8 mouse cellular contexts compared by ENCODE assay signal in the genomic region with DNA sequence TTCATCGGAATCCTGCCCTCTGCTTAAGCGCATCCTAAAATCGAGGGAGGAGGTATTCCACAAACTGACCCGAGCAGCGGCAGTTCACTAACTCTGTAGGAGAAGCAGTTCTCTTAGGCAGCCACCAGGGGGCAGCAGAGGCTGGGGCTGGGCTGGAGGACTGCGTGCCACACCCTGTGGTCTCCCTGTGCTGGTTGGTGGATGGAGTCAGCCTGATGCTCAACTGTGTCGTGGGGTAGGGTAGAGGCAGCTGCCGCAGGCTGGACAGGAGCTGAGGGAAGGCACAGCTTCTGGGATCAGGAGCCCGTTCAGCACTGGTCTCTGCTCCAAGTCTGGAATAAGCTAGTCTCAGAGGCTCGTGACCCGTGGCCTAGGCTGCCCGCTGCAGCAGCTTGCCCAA. TPM values are rescaled to one million over a fixed set of nuclear protein-coding genes. Genes with fewer than 3 reads are reported as not detected.
DNase-seq lines count a peak whose midpoint lies in the region; ATAC-seq and TF ChIP-seq lines count a peak whose summit lies in the region.

No protein-coding gene starts in this region.

- peak overlapping the region in 2 of 3 experiments; percentile 0 to 24 for H3K4me3 ChIP-seq in CH12.LX (replicated peaks in 1 of 3; ENCODE audit: low read depth in 2 of 3, low read length in 2 of 3, poor library complexity in 1 of 3)
- no peak overlapping the region for H3K4me3 ChIP-seq in forebrain, embryonic 12.5 days (replicated peaks)
- peak overlapping the region; percentile 11; the same call in 1 of the 2 replicates for H3K4me3 ChIP-seq in heart, postnatal 0 days (ENCODE audit: low read depth, low read length)
- H3K4me3 ChIP-seq in neural tube, embryonic 14.5 days (ENCODE audit: low read depth, low read length) = no peak overlapping the region

- H3K36me3 ChIP-seq in CH12.LX (replicated peaks in 1 of 2; ENCODE audit: control insufficient read depth in 1 of 2, insufficient read depth in 1 of 2, low read length in 1 of 2) = no peaks in the 10 kb centered on the region
- no peaks in the 10 kb centered on the region for H3K36me3 ChIP-seq in forebrain, embryonic 12.5 days (replicated peaks)
- H3K36me3 ChIP-seq in heart, postnatal 0 days (replicated peaks; ENCODE audit: control insufficient read depth, insufficient read depth, low read length) = no peaks in the 10 kb centered on the region
- no peaks in the 10 kb centered on the region for H3K36me3 ChIP-seq in neural tube, embryonic 14.5 days (ENCODE audit: control insufficient read depth, insufficient read depth, low read length)

- peaks cover 53% of the 10 kb centered on the region for H3K27me3 ChIP-seq in CH12.LX (replicated peaks)
- peaks cover 28% of the 10 kb centered on the region for H3K27me3 ChIP-seq in forebrain, embryonic 12.5 days
- no peaks in the 10 kb centered on the region for H3K27me3 ChIP-seq in heart, postnatal 0 days (ENCODE audit: control insufficient read depth, insufficient read depth, low read length)
- no peaks in the 10 kb centered on the region for H3K27me3 ChIP-seq in neural tube, embryonic 14.5 days (ENCODE audit: control insufficient read depth, insufficient read depth, low read length)

- TF ChIP-seq RAD21 in CH12.LX (IDR thresholded peaks at IDR 0.05; ENCODE audit: low read depth, low read length) = peak; percentile 99

- in situ Hi-C loops in CH12.LX (cut with MboI; ENCODE audit: low pct_ligation_motif_present, low pct_unique_long_range_greater_than_20kb, low sequenced_read_pairs) = no loop called here

- no peaks in the 10 kb centered on the region for H3K79me2 ChIP-seq in CH12.LX (replicated peaks; ENCODE audit: control insufficient read depth, extremely low read depth, insufficient read depth, poor library complexity, severe bottlenecking)

- no peak overlapping the region for H3K27ac ChIP-seq in CH12.LX (ENCODE audit: insufficient read depth, low read depth)
- no peak overlapping the region for H3K27ac ChIP-seq in forebrain, embryonic 12.5 days
- peak overlapping the region; percentile 7; the same call in 1 of the 2 replicates for H3K27ac ChIP-seq in heart, postnatal 0 days (ENCODE audit: low read depth)
- no peak overlapping the region for H3K27ac ChIP-seq in neural tube, embryonic 14.5 days (ENCODE audit: low read depth, low read length)

- peak; percentile 82 for DNase-seq in CH12.LX (ENCODE audit: extremely low read depth)
- peak; percentile 34 for DNase-seq in c-Kit-positive CD71-positive TER-119-negative erythroid progenitor cells, embryonic 14.5 days (ENCODE audit: low read depth)
- DNase-seq in heart, postnatal 0 days (ENCODE audit: low spot score) = peak; percentile 85
- DNase-seq in kidney, postnatal 4 days = peak; percentile 93 to 94
- DNase-seq in lung, adult 18-20 months = peak; percentile 85 to 90
- peak; percentile 78 for DNase-seq in testis, postnatal 14 days (ENCODE audit: low spot score)

- peaks cover 10% of the 10 kb centered on the region for H3K9me3 ChIP-seq in CH12.LX (replicated peaks; ENCODE audit: low read length)
- 0 out of 2 replicates have a peak, but pooled peaks cover 1% of the 10 kb centered on the region for H3K9me3 ChIP-seq in forebrain, embryonic 12.5 days
- no peaks in the 10 kb centered on the region for H3K9me3 ChIP-seq in heart, postnatal 0 days (replicated peaks; ENCODE audit: control insufficient read depth, low read length)
- no peaks in the 10 kb centered on the region for H3K9me3 ChIP-seq in neural tube, embryonic 14.5 days (ENCODE audit: control insufficient read depth, low read length)

- ATAC-seq in forebrain, embryonic 12.5 days (ENCODE audit: low FRiP score) = peak; percentile 86
- peak; percentile 70 for ATAC-seq in heart, postnatal 0 days (ENCODE audit: insufficient read depth, low read depth)
- peak; percentile 86 for ATAC-seq in neural tube, embryonic 14.5 days (ENCODE audit: low read depth)

- no peak for TF ChIP-seq EP300 in CH12.LX (IDR thresholded peaks at IDR 0.05; ENCODE audit: low read length)
- no peak for TF ChIP-seq EP300 in heart, postnatal 0 days (IDR thresholded peaks at IDR 0.05; ENCODE audit: low read depth)

- dilution Hi-C loops in CH12.LX (cut with MboI; ENCODE audit: extremely low pct_ligation_motif_present, extremely low pct_unique_long_range_greater_than_20kb, low sequenced_read_pairs) = no loop called here

- H3K4me2 ChIP-seq in CH12.LX (ENCODE audit: insufficient read depth, low read depth, poor library complexity, severe bottlenecking) = peak overlapping the region; percentile 60
- peak overlapping the region; percentile 41 for H3K4me2 ChIP-seq in forebrain, embryonic 12.5 days
- peak overlapping the region; percentile 45 for H3K4me2 ChIP-seq in heart, postnatal 0 days (ENCODE audit: low read depth, low read length)
- H3K4me2 ChIP-seq in neural tube, embryonic 14.5 days (ENCODE audit: low read depth, low read length) = peak overlapping the region; percentile 12; the same call in 1 of the 2 replicates

- WGBS in forebrain, embryonic 12.5 days = 20% methylated on average over 12 of the region's 12 CpGs
- WGBS in heart, postnatal 0 days = 21% methylated on average over 12 of the region's 12 CpGs
- WGBS in neural tube, embryonic 14.5 days = 19% methylated on average over 12 of the region's 12 CpGs

- no peak for TF ChIP-seq POLR2A in CH12.LX (IDR thresholded peaks at IDR 0.05; ENCODE audit: low read depth, low read length)

- peak; percentile 75 to 99 for TF ChIP-seq CTCF in CH12.LX (conservative IDR thresholded peaks at IDR 0.05 in 1 of 2, IDR thresholded peaks at IDR 0.05 in 1 of 2; ENCODE audit: low read depth in 2 of 2, low read length in 2 of 2)
- TF ChIP-seq CTCF in heart, postnatal 0 days (IDR thresholded peaks at IDR 0.05; ENCODE audit: low read depth) = peak; percentile 99

- no peak overlapping the region; the same call in 1 of the 2 replicates for H3K9ac ChIP-seq in CH12.LX (ENCODE audit: insufficient read depth, low read depth)
- H3K9ac ChIP-seq in forebrain, embryonic 12.5 days = no peak overlapping the region
- H3K9ac ChIP-seq in heart, postnatal 0 days (replicated peaks; ENCODE audit: low read depth, low read length) = no peak overlapping the region
- H3K9ac ChIP-seq in neural tube, embryonic 14.5 days (replicated peaks; ENCODE audit: low read depth, low read length) = no peak overlapping the region; the same call in 1 of the 2 replicates

- peaks cover 10 to 36% of the 10 kb centered on the region in 2 experiments for H3K4me1 ChIP-seq in CH12.LX (ENCODE audit: control insufficient read depth in 1 of 2, insufficient read depth in 2 of 2)
- H3K4me1 ChIP-seq in forebrain, embryonic 12.5 days = peaks cover 25% of the 10 kb centered on the region; the same call in 1 of the 2 replicates
- H3K4me1 ChIP-seq in heart, postnatal 0 days (ENCODE audit: control insufficient read depth, insufficient read depth) = peaks cover 5% of the 10 kb centered on the region
- no peaks in the 10 kb centered on the region for H3K4me1 ChIP-seq in neural tube, embryonic 14.5 days (ENCODE audit: control insufficient read depth, insufficient read depth, low read length)

TF ChIP-seq in CH12.LX, 34 proteins besides CTCF, POLR2A, EP300 and RAD21:
- peak; percentile 36; the same call in 1 of the 2 replicates for TF ChIP-seq ELF1 (IDR thresholded peaks at IDR 0.05; ENCODE audit: low read depth, low read length)
- peak; percentile 46; the same call in 1 of the 2 replicates for TF ChIP-seq IRF4 (IDR thresholded peaks at IDR 0.05; ENCODE audit: low read depth, low read length)
- TF ChIP-seq E2F4 (IDR thresholded peaks at IDR 0.05; ENCODE audit: insufficient replicate concordance, low read depth, low read length) = no peak
- TF ChIP-seq ZNF384 (IDR thresholded peaks at IDR 0.05; ENCODE audit: low read depth, low read length) = no peak
- TF ChIP-seq NELFE (IDR thresholded peaks at IDR 0.05; ENCODE audit: low read depth, low read length) = peak; percentile 42; the same call in 1 of the 2 replicates
- 0 out of 2 replicates have a peak, but pooled peaks have one; percentile 33 for TF ChIP-seq TCF12 (IDR thresholded peaks at IDR 0.05; ENCODE audit: low read depth, low read length)
- 0 out of 2 replicates have a peak, but pooled peaks have one; percentile 12 for TF ChIP-seq BHLHE40 (IDR thresholded peaks at IDR 0.05; ENCODE audit: low read depth, low read length)
- TF ChIP-seq GABPA (IDR thresholded peaks at IDR 0.05; ENCODE audit: insufficient replicate concordance, low read depth, low read length) = no peak
- TF ChIP-seq SMC3 (IDR thresholded peaks at IDR 0.05; ENCODE audit: low read depth, low read length) = peak; percentile 99
- TF ChIP-seq ZC3H11A (IDR thresholded peaks at IDR 0.05; ENCODE audit: low read depth, low read length) = peak; percentile 84

RNA-seq across cellular contexts. Expression of a gene that starts 27.7 kb away (rescaled TPM):
- total RNA-seq in CH12.LX (2012; rRNA removed) (0.67 and 0.81 TPM in 2 replicates), CH12.LX (2014; rRNA removed) (0.55 and 0.58 TPM in 2 replicates)
- 0.67 and 0.70 TPM in 2 replicates for polyA plus RNA-seq in CH12.LX (2012; ENCODE audit: insufficient read length, low read depth)
- 1.9 and 2.0 TPM in 2 replicates for polyA plus RNA-seq in forebrain, embryonic 12.5 days (2016; fragmentation: Nextera tagmentation; extraction: Ambion mirVana)
- total RNA-seq in heart, postnatal 0 days (2014; rRNA removed; ENCODE audit: low replicate concordance) = 10.1 and 11.7 TPM in 2 replicates
- polyA plus RNA-seq in heart, postnatal 0 days (2015; fragmentation: Nextera tagmentation; extraction: Ambion mirVana) = 1.4 TPM in 2 replicates
- polyA plus RNA-seq in neural tube, embryonic 14.5 days (2014; fragmentation: Nextera tagmentation; extraction: Ambion mirVana) = 0.21 and 0.52 TPM in 2 replicates

RNA-seq across cellular contexts. Expression of a gene that starts 34.0 kb away (rescaled TPM):
- total RNA-seq in CH12.LX (2012; rRNA removed) (0.08 and 0.21 TPM in 2 replicates), CH12.LX (2014; rRNA removed) (0.15 TPM in 1 of 2 replicates, not detected in the other)
- polyA plus RNA-seq in CH12.LX (2012; ENCODE audit: insufficient read length, low read depth) = 0.19 and 0.40 TPM in 2 replicates
- polyA plus RNA-seq in forebrain, embryonic 12.5 days (2016; fragmentation: Nextera tagmentation; extraction: Ambion mirVana) = 1.9 and 2.6 TPM in 2 replicates
- 0.66 and 2.5 TPM in 2 replicates for total RNA-seq in heart, postnatal 0 days (2014; rRNA removed; ENCODE audit: low replicate concordance)
- 1.5 and 1.6 TPM in 2 replicates for polyA plus RNA-seq in heart, postnatal 0 days (2015; fragmentation: Nextera tagmentation; extraction: Ambion mirVana)
- polyA plus RNA-seq in neural tube, embryonic 14.5 days (2014; fragmentation: Nextera tagmentation; extraction: Ambion mirVana) = 0.68 and 1.6 TPM in 2 replicates

RNA-seq across cellular contexts. Expression of a gene that starts 59.5 kb away (rescaled TPM):
- total RNA-seq in CH12.LX (2012; rRNA removed) (4.5 and 5.3 TPM in 2 replicates), CH12.LX (2014; rRNA removed) (1.0 and 1.1 TPM in 2 replicates)
- polyA plus RNA-seq in CH12.LX (2012; ENCODE audit: insufficient read length, low read depth) = 2.8 and 3.2 TPM in 2 replicates
- polyA plus RNA-seq in forebrain, embryonic 12.5 days (2016; fragmentation: Nextera tagmentation; extraction: Ambion mirVana) = 6.5 and 7.0 TPM in 2 replicates
- total RNA-seq in heart, postnatal 0 days (2014; rRNA removed; ENCODE audit: low replicate concordance) = 13.2 TPM in 1 of 2 replicates, not detected in the other
- 1.3 and 1.6 TPM in 2 replicates for polyA plus RNA-seq in heart, postnatal 0 days (2015; fragmentation: Nextera tagmentation; extraction: Ambion mirVana)
- polyA plus RNA-seq in neural tube, embryonic 14.5 days (2014; fragmentation: Nextera tagmentation; extraction: Ambion mirVana) = 8.5 and 9.2 TPM in 2 replicates

Comparison
In these comparisons a context has a peak if more than half of its experiments do, and no peak if none do; other contexts are left out.
1. DNase-seq: peak in every context shown above with its lines; median percentile 94 in kidney, postnatal 4 days; 88 in lung, adult 18-20 months; 85 in heart, postnatal 0 days; 82 in CH12.LX; 78 in testis, postnatal 14 days; 34 in c-Kit-positive CD71-positive TER-119-negative erythroid progenitor cells, embryonic 14.5 days.
2. H3K4me3 ChIP-seq: peak in CH12.LX (2 of 3) and heart, postnatal 0 days (single experiment); none in forebrain, embryonic 12.5 days (single experiment) and neural tube, embryonic 14.5 days (single experiment).
3. Peak in every context shown above with its lines, with median percentiles within 50 percentile points of each other: H3K4me2 ChIP-seq and ATAC-seq.